Mouse (Mus musculus) forebrain, embryonic 13.5 days (tissue): ENCODE measurements around the gene Esrrb. TPM values are rescaled to one million over a fixed set of nuclear protein-coding genes. Genes with fewer than 3 reads are reported as not detected.

Experiments
- ATAC-seq: fragments of 200-750 bp; cut with Nextera tagmentation; 2 replicates; pipeline ENCODE4 v1.8.0; 2017
- H3K27ac ChIP-seq: fragments of 300-500 bp; sonication (generic); 2 replicates; pipeline ENCODE4 v1.5.1; 2015; ENCODE audit warnings: inconsistent platforms, mild to moderate bottlenecking, moderate library complexity
- H3K27me3 ChIP-seq: fragments of 300-500 bp; sonication (generic); 2 replicates; pipeline ENCODE4 v1.6.1; 2015; ENCODE audit warnings: mild to moderate bottlenecking, inconsistent platforms
- H3K36me3 ChIP-seq: fragments of 300-500 bp; sonication (generic); 2 replicates; pipeline ENCODE4 v1.6.1; 2015; ENCODE audit warnings: mild to moderate bottlenecking, inconsistent platforms; ENCODE audit not compliant: poor library complexity, severe bottlenecking
- H3K4me1 ChIP-seq: fragments of 300-500 bp; sonication (generic); 2 replicates; pipeline ENCODE4 v1.6.1; 2015; ENCODE audit warnings: inconsistent platforms
- H3K4me2 ChIP-seq: fragments of 300-500 bp; sonication (generic); 2 replicates; pipeline ENCODE4 v1.6.1; 2015; ENCODE audit warnings: inconsistent platforms, mild to moderate bottlenecking, moderate library complexity
- H3K4me3 ChIP-seq: fragments of 300-500 bp; sonication (generic); 2 replicates; pipeline ENCODE4 v1.5.1; 2015; ENCODE audit warnings: mild to moderate bottlenecking, inconsistent platforms
- H3K9ac ChIP-seq: fragments of 300-500 bp; sonication (generic); 2 replicates; pipeline ENCODE4 v1.6.1; 2015; ENCODE audit warnings: mild to moderate bottlenecking, inconsistent platforms
- H3K9me3 ChIP-seq: fragments of 300-500 bp; sonication (generic); replicated peaks from 2 replicates; pipeline ENCODE4 v1.6.1; 2016; ENCODE audit warnings: inconsistent platforms
- WGBS: fragments of 180-500 bp; shearing (Covaris S2); methylation state at CpG from one replicate; pipeline ENCODE4 v1.1.7; 2015; 5-methylcytosine and 5-hydroxymethylcytosine counted together
- polyA plus RNA-seq: library from polyadenylated mRNA; unstranded; fragments of >200 nt; fragmentation: Nextera tagmentation; extraction: Ambion mirVana; gene quantifications from 2 replicates; pipeline ENCODE4 v1.2.1, GENCODE M21; 2015

Esrrb gene
- polyA plus RNA-seq, 1 experiment from 2014 or later, result 0.13 TPM

DNA sequence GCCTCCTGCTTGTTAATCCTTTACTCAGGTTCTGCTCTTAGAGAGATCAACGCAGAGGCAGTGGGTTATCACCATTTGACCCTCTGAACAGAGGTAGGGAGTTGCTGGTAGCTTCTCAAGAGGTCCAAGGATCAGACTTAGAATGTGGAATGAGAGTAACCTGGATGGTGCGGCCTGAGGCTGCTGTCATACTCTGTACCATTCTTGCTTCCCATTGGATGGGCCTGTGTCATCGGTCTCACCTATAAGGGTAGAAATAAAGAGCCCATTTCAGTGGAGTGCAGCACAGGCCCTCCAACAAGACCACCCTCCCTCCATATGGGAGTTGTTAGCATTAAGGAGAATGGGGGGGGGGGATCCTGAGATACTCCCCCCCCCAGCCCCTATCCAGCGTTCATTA is 143.0 kb downstream of the Esrrb start:
- Histone ChIP-seq H3K9ac (no peak overlapping the region), H3K27ac (no peak overlapping the region), H3K4me2 (no peak overlapping the region), H3K36me3 (no peaks in the 10 kb centered on the region), H3K4me3 (no peak overlapping the region), H3K4me1 (peaks cover 4% of the 10 kb centered on the region), H3K27me3 (no peaks in the 10 kb centered on the region), H3K9me3 (no peaks in the 10 kb centered on the region)
- WGBS, result 86% methylated on average over 4 of the region's 4 CpGs
- no peak for ATAC-seq

- H3K9ac ChIP-seq, result no peak overlapping the region
- 93% methylated on average over 3 of the region's 3 CpGs for WGBS
These were observed 143.4 kb downstream of the Esrrb start for GRCm38 (mm10) chr12:86504321-86504720.

GRCm38 (mm10) chr12:86507741-86508140 is 146.8 kb downstream of the Esrrb start:
- no peaks in the 10 kb centered on the region for H3K27me3 ChIP-seq
- H3K4me3 ChIP-seq, result no peak overlapping the region
- no peaks in the 10 kb centered on the region for H3K36me3 ChIP-seq
- no peaks in the 10 kb centered on the region for H3K9me3 ChIP-seq
- no peak for ATAC-seq
- no peak overlapping the region for H3K4me2 ChIP-seq
- no peak overlapping the region for H3K27ac ChIP-seq
- no peak overlapping the region for H3K9ac ChIP-seq
- peaks cover 8% of the 10 kb centered on the region for H3K4me1 ChIP-seq
- WGBS, result 85% methylated on average over 10 of the region's 10 CpGs

More at GRCm38 (mm10) chr12:86504321-86504720, 143.4 kb downstream of the Esrrb start:
- H3K36me3 ChIP-seq, result no peaks in the 10 kb centered on the region
- no peaks in the 10 kb centered on the region for H3K9me3 ChIP-seq
- H3K4me3 ChIP-seq, result no peak overlapping the region
- H3K4me2 ChIP-seq, result no peak overlapping the region
- peaks cover under 1% of the 10 kb centered on the region; the same call in 1 of the 2 replicates for H3K4me1 ChIP-seq
- H3K27ac ChIP-seq, result no peak overlapping the region
- ATAC-seq, result no peak
- no peaks in the 10 kb centered on the region for H3K27me3 ChIP-seq

DNA sequence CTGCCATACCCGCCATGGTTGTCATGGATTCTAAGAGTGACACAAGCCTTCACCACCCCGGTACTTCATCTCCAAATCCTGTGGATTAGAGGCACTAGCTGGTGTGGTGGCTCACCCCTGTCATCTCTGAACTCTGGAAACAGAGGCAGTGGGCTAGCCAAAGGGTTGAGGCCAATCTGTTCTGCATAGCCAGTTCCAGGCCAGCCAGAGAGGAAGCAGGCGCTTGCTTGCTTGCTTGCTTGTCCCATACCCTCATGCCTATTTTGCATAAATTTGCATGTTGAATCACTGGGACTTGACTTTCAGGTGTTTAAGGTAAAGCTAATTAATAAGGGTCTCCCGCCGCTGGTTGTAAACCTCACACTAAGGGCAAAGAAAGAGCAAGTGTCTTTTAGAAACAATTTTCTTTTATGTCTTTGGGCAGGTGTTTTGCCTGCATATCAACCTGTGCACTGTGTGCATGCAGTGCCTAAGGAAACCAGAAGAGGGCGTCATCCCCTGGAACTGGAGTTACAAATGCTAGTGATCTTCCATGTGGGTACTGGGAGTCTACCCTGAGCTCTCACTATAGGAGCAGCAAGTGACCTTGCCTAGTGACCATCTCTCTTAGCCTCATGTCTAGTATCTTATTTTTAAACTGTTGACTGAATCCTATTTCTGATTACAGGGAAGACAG is 147.5 kb downstream of the Esrrb start:
- no peak overlapping the region for H3K9ac ChIP-seq
- H3K9me3 ChIP-seq, result no peaks in the 10 kb centered on the region
- no peak overlapping the region for H3K27ac ChIP-seq
- WGBS, result 75% methylated on average over 6 of the region's 6 CpGs
- H3K27me3 ChIP-seq, result no peaks in the 10 kb centered on the region
- no peaks in the 10 kb centered on the region for H3K36me3 ChIP-seq
- no peak for ATAC-seq
- no peak overlapping the region for H3K4me3 ChIP-seq
- H3K4me2 ChIP-seq, result no peak overlapping the region
- H3K4me1 ChIP-seq, result peaks cover 8% of the 10 kb centered on the region

- H3K4me2 ChIP-seq, result no peak overlapping the region
- no peak overlapping the region for H3K9ac ChIP-seq
- H3K27me3 ChIP-seq, result no peaks in the 10 kb centered on the region
- ATAC-seq, result no peak
- H3K36me3 ChIP-seq, result no peaks in the 10 kb centered on the region
- peaks cover 8% of the 10 kb centered on the region for H3K4me1 ChIP-seq
- H3K27ac ChIP-seq, result no peak overlapping the region
- 46% methylated on average over 13 of the region's 13 CpGs for WGBS
- no peak overlapping the region for H3K4me3 ChIP-seq
- no peaks in the 10 kb centered on the region for H3K9me3 ChIP-seq
These were observed 148.7 kb downstream of the Esrrb start for GRCm38 (mm10) chr12:86509295-86510279.

- 77% methylated on average over 3 of the region's 3 CpGs for WGBS
- H3K9me3 ChIP-seq, result no peaks in the 10 kb centered on the region
- no peak for ATAC-seq
- H3K4me1 ChIP-seq, result peaks cover 8% of the 10 kb centered on the region
- H3K4me3 ChIP-seq, result no peak overlapping the region
- no peak overlapping the region for H3K9ac ChIP-seq
- H3K27me3 ChIP-seq, result no peaks in the 10 kb centered on the region
- H3K36me3 ChIP-seq, result no peaks in the 10 kb centered on the region
- no peak overlapping the region for H3K4me2 ChIP-seq
- no peak overlapping the region for H3K27ac ChIP-seq
These were observed 151.4 kb downstream of the Esrrb start for GRCm38 (mm10) chr12:86512335-86512734.

GRCm38 (mm10) chr12:86513596-86513995 is 152.7 kb downstream of the Esrrb start:
- Histone ChIP-seq H3K36me3 (no peaks in the 10 kb centered on the region), H3K4me1 (peaks cover 10% of the 10 kb centered on the region), H3K4me2 (no peak overlapping the region), H3K9me3 (no peaks in the 10 kb centered on the region), H3K27ac (no peak overlapping the region), H3K9ac (no peak overlapping the region), H3K4me3 (no peak overlapping the region), H3K27me3 (no peaks in the 10 kb centered on the region)
- no peak for ATAC-seq
- WGBS, result 90% methylated on average over 4 of the region's 4 CpGs

DNA sequence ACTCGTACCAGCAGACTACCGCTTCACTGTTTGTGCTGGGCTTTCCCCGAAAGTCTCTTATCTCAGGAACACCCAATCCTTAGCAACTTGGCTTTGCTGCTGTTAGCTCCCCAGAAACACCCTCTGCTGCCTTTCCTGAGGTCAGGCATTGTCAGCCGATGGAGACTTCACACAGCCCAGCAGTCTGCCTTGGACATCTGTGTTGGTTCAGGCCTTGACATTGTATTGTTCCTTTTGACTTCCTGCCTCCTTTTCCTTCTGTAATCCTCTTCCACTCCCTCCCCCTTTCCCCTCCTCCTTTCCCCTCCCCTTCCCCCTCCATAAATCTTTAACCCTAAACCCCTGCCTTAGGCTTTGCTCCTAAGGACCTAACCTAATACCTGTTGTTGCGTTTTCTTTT is 155.7 kb downstream of the Esrrb start:
- Histone ChIP-seq H3K27me3 (no peaks in the 10 kb centered on the region), H3K36me3 (no peaks in the 10 kb centered on the region), H3K4me3 (no peak overlapping the region), H3K9me3 (no peaks in the 10 kb centered on the region), H3K4me2 (no peak overlapping the region), H3K27ac (no peak overlapping the region), H3K4me1 (peaks cover 7% of the 10 kb centered on the region), H3K9ac (no peak overlapping the region)
- ATAC-seq, result no peak
- 76% methylated on average over 5 of the region's 5 CpGs for WGBS

- H3K9ac ChIP-seq, result no peak overlapping the region
- H3K4me3 ChIP-seq, result no peak overlapping the region
- H3K9me3 ChIP-seq, result no peaks in the 10 kb centered on the region
- WGBS, result 59% methylated on average over 6 of the region's 6 CpGs
- H3K4me1 ChIP-seq, result peaks cover 7% of the 10 kb centered on the region
- no peak overlapping the region for H3K4me2 ChIP-seq
- H3K36me3 ChIP-seq, result no peaks in the 10 kb centered on the region
- no peak for ATAC-seq
- H3K27ac ChIP-seq, result no peak overlapping the region
- no peaks in the 10 kb centered on the region for H3K27me3 ChIP-seq
These were observed 156.8 kb downstream of the Esrrb start for GRCm38 (mm10) chr12:86517721-86518120.

DNA sequence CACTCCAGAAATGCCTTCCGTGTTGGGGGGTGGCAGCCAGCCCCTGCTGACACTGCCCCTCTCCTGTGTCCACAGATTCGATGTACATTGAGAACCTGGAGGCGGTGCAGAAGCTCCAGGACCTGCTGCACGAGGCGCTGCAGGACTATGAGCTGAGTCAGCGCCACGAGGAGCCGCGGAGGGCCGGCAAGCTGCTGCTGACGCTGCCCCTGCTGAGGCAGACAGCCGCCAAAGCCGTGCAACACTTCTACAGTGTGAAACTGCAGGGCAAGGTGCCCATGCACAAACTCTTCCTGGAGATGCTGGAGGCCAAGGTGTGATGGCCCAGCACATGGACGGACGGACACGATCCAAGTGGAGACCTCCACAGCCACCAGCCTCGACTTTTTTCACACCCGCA is 157.8 kb downstream of the Esrrb start:
- H3K9me3 ChIP-seq, result no peaks in the 10 kb centered on the region
- H3K4me1 ChIP-seq, result peaks cover 7% of the 10 kb centered on the region
- no peak overlapping the region for H3K9ac ChIP-seq
- H3K27ac ChIP-seq, result no peak overlapping the region
- H3K4me3 ChIP-seq, result no peak overlapping the region
- no peaks in the 10 kb centered on the region for H3K36me3 ChIP-seq
- ATAC-seq, result no peak
- H3K27me3 ChIP-seq, result no peaks in the 10 kb centered on the region
- 0 out of 2 replicates have a peak overlapping the region, but pooled peaks have one; percentile 12 for H3K4me2 ChIP-seq
- WGBS, result 26% methylated on average over 18 of the region's 18 CpGs

- Histone ChIP-seq H3K27me3 (no peaks in the 10 kb centered on the region), H3K9me3 (no peaks in the 10 kb centered on the region), H3K36me3 (no peaks in the 10 kb centered on the region), H3K4me1 (no peaks in the 10 kb centered on the region), H3K27ac (no peak overlapping the region), H3K9ac (no peak overlapping the region), H3K4me3 (no peak overlapping the region), H3K4me2 (no peak overlapping the region)
- ATAC-seq, result peak; percentile 53; the same call in 1 of the 2 replicates
- 58% methylated on average over 2 of the region's 2 CpGs for WGBS
These were observed 173.4 kb downstream of the Esrrb start for GRCm38 (mm10) chr12:86534283-86534682.

DNA sequence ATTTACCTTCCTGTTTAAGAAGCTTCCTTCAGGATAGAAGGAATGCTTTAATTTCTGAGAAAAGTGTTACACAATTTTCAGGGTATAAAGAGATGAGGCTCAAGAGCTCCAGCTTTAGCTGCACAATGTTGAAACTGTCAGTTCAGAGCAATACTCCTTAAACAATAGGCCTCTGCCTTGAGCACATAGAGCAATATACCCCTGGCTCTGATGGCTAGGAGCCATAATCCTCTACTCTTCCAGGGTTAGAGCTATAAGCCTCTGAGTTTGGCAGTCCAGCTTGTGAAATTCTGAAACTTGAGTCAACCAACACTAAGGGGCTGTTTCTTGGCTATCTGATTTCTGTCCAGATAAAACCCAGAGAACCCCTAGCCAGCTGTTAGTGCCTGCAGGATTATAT is 176.9 kb downstream of the Esrrb start:
- no peaks in the 10 kb centered on the region for H3K4me1 ChIP-seq
- H3K27me3 ChIP-seq, result no peaks in the 10 kb centered on the region
- H3K36me3 ChIP-seq, result no peaks in the 10 kb centered on the region
- no peak overlapping the region for H3K27ac ChIP-seq
- no peaks in the 10 kb centered on the region for H3K9me3 ChIP-seq
- H3K4me3 ChIP-seq, result no peak overlapping the region
- H3K4me2 ChIP-seq, result no peak overlapping the region
- no peak for ATAC-seq
- no peak overlapping the region for H3K9ac ChIP-seq
